Mouse (Mus musculus): ENCODE results near the gene Tmem54.

Gene Tmem54

GRCm38 (mm10) chr4:129102133-129102829 is 3.1 kb upstream of the Tmem54 start:
- DNase-seq, result no peak

GRCm38 (mm10) chr4:129106073-129106472 is 725 bp downstream of the Tmem54 start:
- no peak for DNase-seq

DNA sequence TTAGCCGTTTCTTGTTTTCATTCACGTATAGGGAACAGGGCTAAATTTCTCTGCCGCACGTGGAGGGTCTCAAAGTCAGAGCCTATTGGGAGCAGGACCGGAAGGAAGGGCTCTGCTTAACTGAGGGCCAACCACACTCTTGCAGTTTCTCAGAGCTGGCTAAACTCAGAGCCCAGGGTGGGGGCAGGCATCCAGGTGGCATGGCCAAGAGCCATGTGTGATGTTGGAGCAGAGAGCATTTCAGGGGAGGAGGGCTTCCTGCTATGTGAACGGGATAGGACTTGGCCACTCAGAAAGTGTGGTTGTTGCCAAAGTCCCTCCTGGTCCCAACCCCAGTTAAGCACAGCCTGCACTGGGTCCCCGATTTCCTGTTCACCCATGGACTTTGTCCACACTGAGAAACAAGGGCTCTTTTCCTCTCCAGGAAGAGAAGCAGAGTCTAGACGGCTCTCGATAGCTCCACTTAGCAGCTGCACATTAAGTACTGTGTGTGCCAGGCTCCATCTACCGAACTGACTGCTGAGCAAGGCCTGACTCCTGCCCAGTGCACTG is 2.1 kb downstream of the Tmem54 start:
- no peak for DNase-seq

DNA sequence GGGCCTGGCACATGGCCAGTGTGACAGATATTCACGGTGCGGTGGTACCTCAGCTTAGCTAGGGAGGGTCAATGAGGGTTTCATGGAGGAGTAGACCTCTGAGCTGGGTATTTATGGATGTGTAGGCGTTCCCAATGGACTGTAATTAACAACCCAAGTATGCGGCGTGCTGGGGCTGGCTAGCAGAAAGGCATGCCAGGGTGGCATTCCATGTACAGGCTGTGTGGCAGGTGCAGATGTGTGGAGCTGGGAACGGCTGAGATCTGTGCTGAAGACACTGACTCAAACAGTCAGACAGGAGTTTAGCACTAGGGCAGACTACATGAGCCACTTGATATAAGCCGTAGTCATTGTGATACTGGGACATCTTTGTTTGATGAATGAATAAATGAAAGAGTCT is 3.3 kb downstream of the Tmem54 start:
- no peak for DNase-seq

DNA sequence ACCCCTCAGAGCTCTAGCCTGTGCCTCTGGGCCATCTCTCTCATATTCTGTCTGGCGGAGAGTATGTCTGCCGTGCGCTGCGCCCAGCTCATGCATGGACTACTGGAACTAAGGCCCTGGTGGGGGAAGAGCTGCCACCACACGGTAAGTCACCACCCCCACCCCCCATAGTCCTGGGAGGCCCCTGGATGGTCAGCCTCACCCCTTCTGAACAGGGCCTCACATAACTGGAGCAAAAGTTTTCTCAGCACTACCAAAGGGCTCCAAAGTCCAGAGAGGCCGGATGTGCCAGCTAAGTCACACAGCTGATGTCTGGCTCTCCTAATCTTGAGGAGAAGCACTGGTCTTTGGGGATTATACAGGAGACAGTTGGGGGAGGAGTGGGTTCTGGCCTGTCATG is 5.5 kb downstream of the Tmem54 start:
- no peak for DNase-seq

DNA sequence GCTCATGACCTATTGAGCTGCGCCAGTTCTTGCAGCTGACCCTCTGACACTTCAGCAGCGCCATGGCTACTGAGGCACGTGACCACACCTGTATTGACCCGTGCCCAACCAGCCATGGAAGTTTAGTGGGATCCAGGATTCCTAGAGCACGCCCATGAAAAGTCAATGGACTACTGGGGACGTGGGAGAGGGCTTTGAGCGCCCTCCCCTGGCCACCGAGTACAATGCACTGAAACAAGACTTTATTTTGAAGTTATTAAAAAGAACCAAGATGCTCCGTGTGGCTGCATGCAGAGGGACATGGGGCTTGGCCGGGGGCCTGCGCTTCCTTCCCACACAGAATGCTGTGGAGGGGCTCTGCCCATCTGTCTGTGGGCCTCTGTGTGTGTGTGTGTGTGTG is 6.0 kb downstream of the Tmem54 start:
- no peak for DNase-seq

DNA sequence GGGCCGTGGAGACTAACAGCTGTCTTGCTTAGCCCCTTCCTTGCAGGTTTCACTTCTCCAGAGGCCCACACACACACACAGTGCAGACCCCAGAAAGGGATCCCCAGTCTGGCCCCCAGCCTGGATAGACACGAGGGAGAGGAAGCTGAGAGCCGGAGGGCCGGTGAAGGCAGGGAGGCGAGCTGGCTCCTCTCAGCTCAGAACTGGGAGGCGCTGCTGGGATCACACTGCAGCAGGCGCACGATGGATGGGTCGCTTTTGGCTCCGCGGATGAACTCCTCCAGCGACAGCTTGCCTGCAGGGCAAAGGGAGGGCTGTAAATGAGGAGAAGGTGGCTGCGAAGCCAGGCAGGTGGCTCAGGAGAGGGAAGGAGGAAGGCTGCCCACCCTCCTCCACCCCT is 6.9 kb downstream of the Tmem54 start:
- no peak for DNase-seq

GRCm38 (mm10) chr4:129113083-129113988 is 8.0 kb downstream of the Tmem54 start:
- peak; percentile 85 for DNase-seq

- DNase-seq, result no peak
Observed at GRCm38 (mm10) chr4:129116703-129117102, 11.4 kb downstream of the Tmem54 start.

DNA sequence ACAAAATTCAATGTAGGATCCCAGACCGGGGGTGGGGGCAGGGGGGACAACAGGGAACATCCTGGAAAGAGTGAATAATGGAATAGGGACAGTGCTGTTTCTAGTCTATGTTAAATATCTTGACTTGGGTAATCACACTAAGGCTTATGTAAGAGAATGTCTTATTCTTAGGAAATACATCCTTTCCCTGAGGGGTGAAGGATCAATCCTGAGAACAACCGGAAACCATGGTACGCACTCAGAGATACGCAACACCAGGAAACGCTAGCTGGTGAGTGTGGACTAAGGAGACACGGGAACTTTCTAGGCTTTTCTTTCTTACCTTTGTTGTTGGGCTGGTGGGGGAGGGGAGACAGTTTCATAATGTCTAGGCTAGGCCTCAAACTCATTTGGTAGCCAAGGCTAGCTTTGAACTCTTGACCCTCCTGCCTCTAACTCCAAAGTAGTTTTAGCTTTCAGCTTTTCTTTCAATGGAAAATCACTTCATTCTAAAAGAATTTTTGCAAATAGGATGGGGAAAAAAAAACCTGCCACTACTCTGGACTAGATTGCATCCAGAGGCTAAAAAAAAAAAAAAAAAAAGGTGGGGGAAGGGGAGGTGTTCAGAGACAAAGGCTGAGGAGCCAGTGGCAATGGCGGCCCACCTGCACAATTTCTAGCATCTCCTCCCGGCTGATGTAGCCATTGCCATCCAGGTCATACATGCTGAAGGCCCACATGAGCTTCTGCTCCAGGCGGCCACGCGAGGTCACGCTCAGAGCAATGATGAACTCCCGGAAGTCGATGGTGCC is 12.6 kb downstream of the Tmem54 start:
- no peak for DNase-seq

- no peak for DNase-seq
Observed at GRCm38 (mm10) chr4:129119708-129120107, 14.4 kb downstream of the Tmem54 start.

- DNase-seq, result peak; percentile 89
Observed at GRCm38 (mm10) chr4:129120520-129121445, 15.4 kb downstream of the Tmem54 start.

GRCm38 (mm10) chr4:129121569-129122086 is 16.3 kb downstream of the Tmem54 start, which contains the start of gene Hpca:
Gene Hpca, minus strand, starts transcription at chr4:129122036.
- no peak for DNase-seq

GRCm38 (mm10) chr4:129122107-129122506 is 16.8 kb downstream of the Tmem54 start:
- no peak for DNase-seq

GRCm38 (mm10) chr4:129122719-129123118 is 17.4 kb downstream of the Tmem54 start:
- no peak for DNase-seq

DNA sequence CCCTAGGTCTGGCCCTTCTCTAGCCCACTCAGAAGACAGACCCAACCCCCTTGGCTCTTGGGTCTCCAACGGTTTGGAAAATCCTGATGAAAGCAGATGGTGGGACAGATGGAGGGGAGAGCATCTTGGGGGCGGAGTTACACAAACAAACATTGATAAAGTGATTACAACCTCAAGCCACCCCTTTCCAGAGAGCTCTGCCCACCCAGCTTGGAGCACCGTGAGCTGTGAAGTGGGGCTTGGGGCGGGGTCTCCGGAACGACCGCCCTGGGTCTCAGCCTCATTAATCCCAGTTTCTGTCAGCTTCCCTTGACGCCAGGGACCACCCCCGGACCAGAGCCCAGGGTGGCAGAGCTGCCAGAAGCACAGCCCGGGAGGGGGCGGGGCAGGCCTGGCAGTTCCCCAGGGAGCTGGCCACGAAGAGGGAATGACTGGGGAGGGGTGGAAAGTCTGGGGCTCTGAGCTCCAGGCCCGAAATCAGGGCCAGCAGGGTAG is 19.4 kb downstream of the Tmem54 start:
- DNase-seq, result no peak

DNA sequence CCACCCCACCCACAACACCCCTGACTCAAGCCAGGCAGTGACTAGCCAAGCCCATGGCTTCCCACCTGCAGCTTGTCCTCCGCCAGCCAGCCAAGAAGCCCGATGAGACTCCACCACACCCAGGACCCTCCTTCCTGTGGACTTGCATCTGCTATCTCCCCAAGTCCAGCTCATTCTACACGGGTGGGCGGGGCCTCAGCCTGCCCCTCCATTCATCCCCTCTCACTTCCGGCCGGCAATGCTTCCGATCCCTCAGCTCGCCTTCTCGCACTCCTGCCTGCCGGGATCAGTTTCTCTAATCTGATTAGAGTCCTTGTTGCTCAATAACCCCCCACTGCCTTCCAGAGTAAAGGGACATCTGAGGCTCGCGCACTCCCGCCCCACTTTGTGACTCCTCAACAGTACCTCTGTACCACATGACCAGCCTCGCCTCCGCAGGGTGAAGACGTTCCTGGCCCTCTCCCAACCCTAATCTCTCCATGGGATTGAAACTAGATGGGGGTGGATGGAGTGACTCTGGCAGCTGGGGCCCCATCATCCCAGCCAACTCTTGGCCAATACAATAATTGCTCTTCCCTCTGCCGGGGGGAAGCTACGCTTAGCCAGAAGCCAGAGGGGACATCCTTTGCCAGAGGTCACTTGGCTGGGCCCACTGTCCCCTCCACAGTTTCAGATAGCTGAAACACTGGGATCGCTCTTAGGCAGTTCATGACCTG is 20.5 kb downstream of the Tmem54 start:
- peak; percentile 56 for DNase-seq

GRCm38 (mm10) chr4:129128582-129129338 is 23.4 kb downstream of the Tmem54 start:
- no peak for DNase-seq

DNA sequence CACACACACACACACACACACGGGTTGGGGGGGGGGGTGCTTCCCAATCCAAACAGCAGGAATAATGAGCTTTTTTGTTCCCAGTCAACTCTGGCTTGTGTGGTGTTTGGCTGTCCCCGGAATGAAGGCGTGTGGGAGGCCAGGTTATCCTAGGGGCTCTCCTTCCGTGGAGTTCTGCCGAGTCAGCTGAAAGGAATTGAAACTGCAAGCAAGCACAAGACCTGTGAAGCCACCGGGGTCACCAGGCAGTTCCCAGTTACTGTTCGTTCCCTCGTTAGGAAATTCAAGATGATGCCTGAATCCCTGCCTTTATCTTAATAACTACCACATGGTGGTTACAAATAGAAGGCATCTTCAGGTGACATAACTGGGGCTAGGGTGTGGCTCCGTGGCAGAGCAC is 24.0 kb downstream of the Tmem54 start:
- DNase-seq, result no peak

DNA sequence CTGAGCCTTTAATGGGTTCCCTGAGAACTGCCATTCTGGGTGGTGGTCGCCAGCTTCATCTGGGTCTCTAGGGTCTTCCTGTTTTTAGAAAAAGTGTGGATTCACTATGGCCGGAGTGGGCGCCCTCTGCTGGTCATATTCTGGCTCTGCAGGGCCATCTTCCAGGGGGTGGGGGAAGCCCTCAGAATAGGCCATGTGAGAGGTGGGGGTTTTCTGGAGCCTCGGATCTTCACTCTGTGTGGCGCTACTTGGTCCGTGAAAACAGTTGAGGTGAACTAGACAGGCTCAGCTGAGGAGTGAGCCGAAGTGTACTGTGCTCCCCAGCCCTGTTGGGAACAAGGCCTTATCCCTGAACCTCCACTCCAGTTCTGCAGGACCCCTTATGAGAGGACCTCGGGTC is 24.8 kb downstream of the Tmem54 start:
- DNase-seq, result peak; percentile 58
